Mouse (Mus musculus) ovary, adult 2 months (tissue): ENCODE results near the gene Olfr1168. TPM values are rescaled to one million over a fixed set of nuclear protein-coding genes. Genes with fewer than 3 reads are reported as not detected.

Experiments used
- polyA plus RNA-seq: library from polyadenylated mRNA; depleted of rRNA; stranded (reverse); fragments of >200 nt; gene quantifications from 2 replicates; pipeline ENCODE4 v1.2.3, GENCODE M21; 2012; rRNA removed

Gene Olfr1168
- not detected in 2 replicates for polyA plus RNA-seq

DNA sequence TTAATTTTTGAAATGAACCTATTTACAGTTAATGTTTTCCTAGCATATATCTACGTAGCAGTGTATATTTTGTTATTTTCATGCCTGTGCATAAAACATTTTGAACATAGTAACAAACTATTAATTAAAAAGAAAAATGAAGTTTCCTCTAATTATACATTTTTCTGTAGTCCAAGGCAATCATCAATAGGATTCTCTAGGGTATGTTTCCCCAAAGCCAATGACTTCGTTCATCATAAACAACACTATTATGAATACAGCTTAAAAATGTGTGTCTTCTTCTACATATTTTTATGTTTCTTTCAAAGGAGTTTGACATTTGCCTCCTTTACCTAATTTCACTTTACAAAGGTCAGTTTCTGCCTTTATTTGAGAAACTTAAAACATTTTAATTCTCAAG lies at the start of gene Olfr1168:
TSS of gene Olfr1168 (plus strand) at position 301 of the 400 bp plus-strand sequence.

DNA sequence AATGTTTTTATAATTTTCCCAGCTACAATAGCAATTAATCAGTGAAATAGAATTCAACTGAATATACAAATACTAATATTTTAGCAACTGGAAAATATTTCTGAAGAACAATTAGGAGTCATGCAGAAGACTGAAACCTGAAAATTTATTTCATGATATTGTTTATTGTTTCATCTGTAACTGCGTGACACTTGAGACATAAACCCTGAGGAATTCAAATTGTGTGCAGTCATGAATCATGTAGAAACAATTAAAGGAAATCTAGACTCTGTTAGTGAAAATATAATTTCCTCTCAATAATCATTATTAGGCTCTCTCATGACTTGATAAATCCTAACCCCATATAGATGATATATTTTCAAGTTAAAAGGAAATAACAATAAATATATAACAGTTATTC lies 26.6 kb upstream of the Olfr1168 start, which contains the start of gene Olfr1167:
TSS of gene Olfr1167 (minus strand) at position 101 of the 400 bp plus-strand sequence.

DNA sequence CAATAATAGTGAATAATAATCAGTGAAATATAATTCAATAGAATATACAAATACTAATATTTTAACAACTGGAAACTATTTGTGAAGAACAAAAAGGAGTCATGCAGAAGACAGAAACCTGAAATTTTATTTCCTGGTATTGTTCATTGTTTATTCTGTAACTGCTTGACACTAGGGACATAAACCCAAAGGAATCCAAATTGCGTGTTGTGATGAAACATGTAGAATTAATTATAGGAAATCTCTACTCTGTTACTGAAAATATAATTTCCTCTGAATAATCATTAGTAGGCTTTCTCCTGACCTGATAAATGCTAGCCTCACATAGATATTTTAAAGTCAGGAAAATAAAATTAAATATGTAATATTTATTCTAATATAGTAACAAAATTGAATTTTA lies 46.6 kb downstream of the Olfr1168 start, which contains the start of gene Olfr1170:
TSS of gene Olfr1170 (minus strand) at position 101 of the 400 bp plus-strand sequence.

Other genes with a start within 250 kb of the Olfr1168 start
- gene Olfr1155, start 236.7 kb upstream of the Olfr1168 start, polyA plus RNA-seq, result not detected in 2 replicates
- not detected in 2 replicates for gene Olfr1156, start 228.8 kb upstream of the Olfr1168 start, polyA plus RNA-seq
- not detected in 2 replicates for gene Olfr1157, start 213.6 kb upstream of the Olfr1168 start, polyA plus RNA-seq
- not detected in 2 replicates for gene Olfr74, start 207.2 kb upstream of the Olfr1168 start, polyA plus RNA-seq
- gene Olfr1158, start 191.8 kb upstream of the Olfr1168 start, polyA plus RNA-seq, result not detected in 2 replicates
- not detected in 2 replicates for gene Olfr1160, start 173.6 kb upstream of the Olfr1168 start, polyA plus RNA-seq
- not detected in 2 replicates for gene Olfr1161, start 159.1 kb upstream of the Olfr1168 start, polyA plus RNA-seq
- gene Olfr73, start 144.2 kb upstream of the Olfr1168 start, polyA plus RNA-seq, result not detected in 2 replicates
- not detected in 2 replicates for gene Olfr1162, start 130.8 kb upstream of the Olfr1168 start, polyA plus RNA-seq
- gene Olfr1163, start 110.0 kb upstream of the Olfr1168 start, polyA plus RNA-seq, result not detected in 2 replicates
- gene Olfr1164, start 87.9 kb upstream of the Olfr1168 start, polyA plus RNA-seq, result not detected in 2 replicates
- not detected in 2 replicates for gene Olfr1166, start 53.6 kb upstream of the Olfr1168 start, polyA plus RNA-seq
- gene Olfr1167, start 26.7 kb upstream of the Olfr1168 start, polyA plus RNA-seq, result not detected in 2 replicates
- not detected in 2 replicates for gene Olfr1170, start 46.5 kb downstream of the Olfr1168 start, polyA plus RNA-seq
- not detected in 2 replicates for gene Olfr1173, start 98.0 kb downstream of the Olfr1168 start, polyA plus RNA-seq
- not detected in 2 replicates for gene Olfr1174-ps, start 133.3 kb downstream of the Olfr1168 start, polyA plus RNA-seq
- gene Olfr1175-ps, start 145.3 kb downstream of the Olfr1168 start, polyA plus RNA-seq, result not detected in 2 replicates
- gene Olfr1176, start 154.8 kb downstream of the Olfr1168 start, polyA plus RNA-seq, result not detected in 2 replicates
- not detected in 2 replicates for gene Olfr1177-ps, start 164.6 kb downstream of the Olfr1168 start, polyA plus RNA-seq
- not detected in 2 replicates for gene Olfr1178, start 205.2 kb downstream of the Olfr1168 start, polyA plus RNA-seq
- not detected in 2 replicates for gene Olfr1179, start 224.6 kb downstream of the Olfr1168 start, polyA plus RNA-seq
- not detected in 2 replicates for gene Olfr1180, start 237.3 kb downstream of the Olfr1168 start, polyA plus RNA-seq
- not detected in 2 replicates for gene Olfr1181, start 244.3 kb downstream of the Olfr1168 start, polyA plus RNA-seq